In the genomic region with DNA sequence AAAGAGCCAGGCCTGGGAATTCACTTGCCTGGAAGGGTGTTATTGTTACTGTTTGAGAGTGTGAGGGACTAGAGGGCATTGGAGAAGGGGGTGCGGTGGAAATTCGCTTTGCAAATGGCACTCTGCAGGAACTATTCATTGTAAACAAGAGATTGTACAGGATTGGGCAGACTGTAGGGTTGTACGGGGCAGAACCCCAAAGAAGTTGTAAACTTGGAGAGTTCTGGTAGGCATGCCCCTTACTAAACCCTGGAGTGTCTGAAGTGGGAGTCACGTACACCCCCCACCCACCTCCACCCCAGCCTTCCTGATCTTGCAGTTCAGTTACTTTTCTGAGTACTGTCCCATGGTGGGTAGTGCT, we compare ENCODE assay signal across 20 mouse cellular contexts.
DNase-seq lines count a peak whose midpoint lies in the region; ATAC-seq and TF ChIP-seq lines count a peak whose summit lies in the region.
"Had no signal": no experiment of that assay in that cellular context is flagged by ENCODE, and none has a peak within 500 bp of the region (broad histone marks: within the 10 kb centered on the region; RNA-seq: fewer than 3 reads in every experiment).

No protein-coding gene starts in this region.

- peak; percentile 35; the same call in 1 of the 2 replicates for ATAC-seq in hindbrain, embryonic 12.5 days (ENCODE audit: low FRiP score)
- ATAC-seq in hindbrain, embryonic 14.5 days (ENCODE audit: low FRiP score) = no peak
- peak; percentile 20; the same call in 1 of the 2 replicates for ATAC-seq in forebrain, embryonic 14.5 days
- ATAC-seq in midbrain, embryonic 12.5 days (ENCODE audit: low FRiP score, low read depth) = peak; percentile 59; the same call in 1 of the 2 replicates
- ATAC-seq: liver, postnatal 0 days had no signal

- H3K9ac ChIP-seq in hindbrain, embryonic 12.5 days = no peak overlapping the region
- H3K9ac ChIP-seq in hindbrain, embryonic 14.5 days = no peak overlapping the region
- H3K9ac ChIP-seq in forebrain, embryonic 14.5 days (ENCODE audit: low read length) = no peak overlapping the region
- no peak overlapping the region for H3K9ac ChIP-seq in midbrain, embryonic 12.5 days (replicated peaks)
- H3K9ac ChIP-seq: embryonic facial prominence, embryonic 15.5 days; intestine, embryonic 15.5 days; liver, postnatal 0 days had no signal

- no peak overlapping the region for H3K4me3 ChIP-seq in hindbrain, embryonic 12.5 days
- no peak overlapping the region for H3K4me3 ChIP-seq in hindbrain, embryonic 14.5 days (replicated peaks; ENCODE audit: low read length)
- H3K4me3 ChIP-seq in E14TG2a.4 (replicated peaks; ENCODE audit: low read length) = 0 out of 2 replicates have a peak overlapping the region, but pooled peaks have one; percentile 13
- H3K4me3 ChIP-seq in forebrain, embryonic 14.5 days (ENCODE audit: low read depth, low read length) = no peak overlapping the region
- no peak overlapping the region for H3K4me3 ChIP-seq in midbrain, embryonic 12.5 days
- H3K4me3 ChIP-seq: embryonic facial prominence, embryonic 15.5 days; heart, embryonic 10.5 days; intestine, embryonic 15.5 days had no signal

- no peak for TF ChIP-seq CTCF in E14TG2a.4 (conservative IDR thresholded peaks at IDR 0.05; ENCODE audit: low read length)

- no peak overlapping the region for H3K4me2 ChIP-seq in hindbrain, embryonic 12.5 days (replicated peaks)
- no peak overlapping the region for H3K4me2 ChIP-seq in hindbrain, embryonic 14.5 days (replicated peaks)
- no peak overlapping the region for H3K4me2 ChIP-seq in forebrain, embryonic 14.5 days (ENCODE audit: low read length)
- H3K4me2 ChIP-seq in midbrain, embryonic 12.5 days (replicated peaks) = no peak overlapping the region
- H3K4me2 ChIP-seq: embryonic facial prominence, embryonic 15.5 days; intestine, embryonic 15.5 days had no signal

- H3K9me3 ChIP-seq in hindbrain, embryonic 12.5 days (replicated peaks) = no peaks in the 10 kb centered on the region
- H3K9me3 ChIP-seq in hindbrain, embryonic 14.5 days (ENCODE audit: control insufficient read depth, low read length) = no peaks in the 10 kb centered on the region
- H3K9me3 ChIP-seq in E14TG2a.4 (ENCODE audit: low read length) = no peaks in the 10 kb centered on the region
- no peaks in the 10 kb centered on the region for H3K9me3 ChIP-seq in forebrain, embryonic 14.5 days (replicated peaks; ENCODE audit: control insufficient read depth, low read length)
- no peaks in the 10 kb centered on the region for H3K9me3 ChIP-seq in midbrain, embryonic 12.5 days
- H3K9me3 ChIP-seq: embryonic facial prominence, embryonic 15.5 days; heart, embryonic 10.5 days; intestine, embryonic 15.5 days had no signal

- no peaks in the 10 kb centered on the region for H3K36me3 ChIP-seq in hindbrain, embryonic 12.5 days
- H3K36me3 ChIP-seq in hindbrain, embryonic 14.5 days (replicated peaks; ENCODE audit: control insufficient read depth, insufficient read depth) = no peaks in the 10 kb centered on the region
- H3K36me3 ChIP-seq in E14TG2a.4 (ENCODE audit: insufficient read depth, low read length) = no peaks in the 10 kb centered on the region
- H3K36me3 ChIP-seq in forebrain, embryonic 14.5 days (ENCODE audit: control insufficient read depth, insufficient read depth, low read length) = no peaks in the 10 kb centered on the region
- H3K36me3 ChIP-seq in midbrain, embryonic 12.5 days = no peaks in the 10 kb centered on the region
- H3K36me3 ChIP-seq: embryonic facial prominence, embryonic 15.5 days; heart, embryonic 10.5 days; intestine, embryonic 15.5 days had no signal

- no peak for DNase-seq in hindbrain, embryonic 14.5 days (ENCODE audit: low spot score)
- no peak for DNase-seq in forebrain, embryonic 14.5 days (ENCODE audit: low spot score)
- no peak for DNase-seq in cerebellum, adult 9-10 months
- no peak for DNase-seq in cerebellum, adult 11-12 months
- DNase-seq in cerebellum, adult 11 months = no peak
- DNase-seq: gastrocnemius, postnatal 36 days; heart, postnatal 14 days; kidney, postnatal 36 days; layer of hippocampus, postnatal 36 days; liver, postnatal 0 days; lung, postnatal 36 days; right cerebral cortex, postnatal 14 days; thymus, postnatal 14 days had no signal

- no peaks in the 10 kb centered on the region for H3K27me3 ChIP-seq in hindbrain, embryonic 12.5 days
- H3K27me3 ChIP-seq in hindbrain, embryonic 14.5 days (ENCODE audit: control insufficient read depth, insufficient read depth, low read length) = no peaks in the 10 kb centered on the region
- no peaks in the 10 kb centered on the region for H3K27me3 ChIP-seq in E14TG2a.4 (ENCODE audit: insufficient read depth, low read length)
- no peaks in the 10 kb centered on the region for H3K27me3 ChIP-seq in forebrain, embryonic 14.5 days (replicated peaks; ENCODE audit: control insufficient read depth, insufficient read depth, low read length)
- H3K27me3 ChIP-seq in midbrain, embryonic 12.5 days = no peaks in the 10 kb centered on the region
- H3K27me3 ChIP-seq: embryonic facial prominence, embryonic 15.5 days; intestine, embryonic 15.5 days had no signal

- H3K27ac ChIP-seq in hindbrain, embryonic 12.5 days = 0 out of 2 replicates have a peak overlapping the region, but pooled peaks have one; percentile 23
- H3K27ac ChIP-seq in hindbrain, embryonic 14.5 days = no peak overlapping the region
- H3K27ac ChIP-seq in forebrain, embryonic 14.5 days (ENCODE audit: low read depth, low read length) = no peak overlapping the region
- H3K27ac ChIP-seq in midbrain, embryonic 12.5 days (replicated peaks) = peak overlapping the region; percentile 60
- H3K27ac ChIP-seq: embryonic facial prominence, embryonic 15.5 days; heart, embryonic 10.5 days; intestine, embryonic 15.5 days; stomach, postnatal 0 days had no signal

- H3K4me1 ChIP-seq in hindbrain, embryonic 12.5 days = peaks cover 8% of the 10 kb centered on the region
- H3K4me1 ChIP-seq in hindbrain, embryonic 14.5 days (replicated peaks; ENCODE audit: control insufficient read depth, insufficient read depth, low read length) = no peaks in the 10 kb centered on the region
- H3K4me1 ChIP-seq in E14TG2a.4 (replicated peaks; ENCODE audit: low read depth, low read length) = peaks cover 21% of the 10 kb centered on the region
- peaks cover 6% of the 10 kb centered on the region; the same call in 1 of the 2 replicates for H3K4me1 ChIP-seq in forebrain, embryonic 14.5 days (ENCODE audit: control insufficient read depth, insufficient read depth, low read length)
- H3K4me1 ChIP-seq in midbrain, embryonic 12.5 days = peaks cover 9% of the 10 kb centered on the region
- H3K4me1 ChIP-seq: embryonic facial prominence, embryonic 15.5 days; intestine, embryonic 15.5 days had no signal

- WGBS in hindbrain, embryonic 12.5 days = 33% methylated on average over 4 of the region's 4 CpGs
- WGBS in hindbrain, embryonic 14.5 days = 33% methylated on average over 4 of the region's 4 CpGs
- WGBS in forebrain, embryonic 14.5 days = 37% methylated on average over 4 of the region's 4 CpGs
- WGBS in midbrain, embryonic 12.5 days = 28% methylated on average over 4 of the region's 4 CpGs

Comparison
In these comparisons a context has a peak if more than half of its experiments do, and no peak if none do; other contexts are left out.
1. H3K27ac ChIP-seq: peak in hindbrain, embryonic 12.5 days (single experiment) and midbrain, embryonic 12.5 days (single experiment); none in hindbrain, embryonic 14.5 days (single experiment) and forebrain, embryonic 14.5 days (single experiment).